Mouse (Mus musculus) midbrain, embryonic 11.5 days (tissue): ENCODE measurements at regions not wholly inside any gene's neighbourhood (a gene's known extent, or its start where the extent isn't known, plus 50 kb on each side); places are given as distances from the start of the nearest gene placed in this dataset.
A peak's percentile ranks its signal among the peaks of the same experiment; 100 is the strongest.

Experiments
- ATAC-seq: fragments of 200-750 bp; cut with Nextera tagmentation; 2 replicates; pipeline ENCODE4 v1.8.0; 2017; ENCODE audit warnings: moderate TSS enrichment, moderate library complexity; ENCODE audit not compliant: low FRiP score
- DNase-seq: peaks from one replicate; pipeline ENCODE4 v3.0.0; 2015; ENCODE audit warnings: low spot score; ENCODE audit errors: missing footprints
- H3K27ac ChIP-seq: fragments of 300-500 bp; sonication (generic); 2 replicates; pipeline ENCODE4 v1.5.1; 2014; ENCODE audit warnings: low read depth, low read length
- H3K27me3 ChIP-seq: fragments of 300-500 bp; sonication (generic); 2 replicates; pipeline ENCODE4 v1.6.1; 2014; ENCODE audit warnings: mild to moderate bottlenecking, low read length, moderate library complexity, mixed read lengths; ENCODE audit not compliant: control insufficient read depth, insufficient read depth
- H3K36me3 ChIP-seq: fragments of 300-500 bp; sonication (generic); 2 replicates; pipeline ENCODE4 v1.6.1; 2014; ENCODE audit warnings: mild to moderate bottlenecking, low read length, moderate library complexity, mixed read lengths; ENCODE audit not compliant: control insufficient read depth, insufficient read depth
- H3K4me1 ChIP-seq: fragments of 300-500 bp; sonication (generic); 2 replicates; pipeline ENCODE4 v1.6.1; 2014; ENCODE audit warnings: low read length; ENCODE audit not compliant: control insufficient read depth, insufficient read depth
- H3K4me2 ChIP-seq: fragments of 300-500 bp; sonication (generic); 2 replicates; pipeline ENCODE4 v1.6.1; 2014; ENCODE audit warnings: mild to moderate bottlenecking, moderate library complexity
- H3K4me3 ChIP-seq: fragments of 300-500 bp; sonication (generic); 2 replicates; pipeline ENCODE4 v1.5.1; 2014; ENCODE audit warnings: low read depth, low read length
- H3K9ac ChIP-seq: fragments of 300-500 bp; sonication (generic); 2 replicates; pipeline ENCODE4 v1.6.1; 2014; ENCODE audit warnings: low read length
- H3K9me3 ChIP-seq: fragments of 300-500 bp; sonication (generic); 2 replicates; pipeline ENCODE4 v1.6.1; 2016; ENCODE audit warnings: low read length; ENCODE audit not compliant: control insufficient read depth
- WGBS: fragments of 180-500 bp; shearing (Covaris S2); extraction: QIAGEN DNeasy Blood & Tissue Kit; methylation state at CpG from one replicate; pipeline ENCODE4 v1.1.7; 2014; 5-methylcytosine and 5-hydroxymethylcytosine counted together

- Histone ChIP-seq H3K36me3 (no peaks in the 10 kb centered on the region), H3K9me3 (no peaks in the 10 kb centered on the region; the same call in 1 of the 2 replicates), H3K4me1 (no peaks in the 10 kb centered on the region), H3K4me2 (no peak overlapping the region), H3K27ac (no peak overlapping the region), H3K9ac (no peak overlapping the region), H3K4me3 (no peak overlapping the region), H3K27me3 (no peaks in the 10 kb centered on the region)
- ATAC-seq: no peak
- WGBS: 77% methylated on average over 3 of the region's 3 CpGs
- no peak for DNase-seq
These were observed 131.5 kb upstream of the 9630041A04Rik start for GRCm38 (mm10) chr9:101730136-101730535.

GRCm38 (mm10) chr9:101717911-101718310 lies 143.7 kb upstream of the 9630041A04Rik start:
- H3K36me3 ChIP-seq: no peaks in the 10 kb centered on the region
- H3K27ac ChIP-seq: no peak overlapping the region
- DNase-seq: no peak
- H3K4me3 ChIP-seq: no peak overlapping the region
- H3K4me2 ChIP-seq: no peak overlapping the region
- 36% methylated on average over 2 of the region's 2 CpGs for WGBS
- H3K4me1 ChIP-seq: no peaks in the 10 kb centered on the region; the same call in 1 of the 2 replicates
- no peak for ATAC-seq
- H3K9ac ChIP-seq: no peak overlapping the region
- H3K9me3 ChIP-seq: no peaks in the 10 kb centered on the region
- H3K27me3 ChIP-seq: no peaks in the 10 kb centered on the region

- H3K27me3 ChIP-seq: no peaks in the 10 kb centered on the region
- 76% methylated on average over 5 of the region's 5 CpGs for WGBS
- DNase-seq (no peak), ATAC-seq (no peak)
- H3K4me1 ChIP-seq: no peaks in the 10 kb centered on the region; the same call in 1 of the 2 replicates
- no peak overlapping the region for H3K9ac ChIP-seq
- no peak overlapping the region for H3K4me2 ChIP-seq
- no peak overlapping the region for H3K4me3 ChIP-seq
- no peaks in the 10 kb centered on the region for H3K36me3 ChIP-seq
- no peaks in the 10 kb centered on the region for H3K9me3 ChIP-seq
- H3K27ac ChIP-seq: no peak overlapping the region
These were observed 145.3 kb upstream of the 9630041A04Rik start for GRCm38 (mm10) chr9:101716326-101716725.

GRCm38 (mm10) chr9:101714805-101715204 lies 146.8 kb upstream of the 9630041A04Rik start:
- no peak for ATAC-seq

GRCm38 (mm10) chr9:101710611-101711071 lies 151.0 kb upstream of the 9630041A04Rik start:
- 94% methylated on average over 8 of the region's 8 CpGs for WGBS
- ATAC-seq (no peak), DNase-seq (no peak)
- Histone ChIP-seq H3K9me3 (no peaks in the 10 kb centered on the region), H3K4me3 (no peak overlapping the region), H3K4me2 (no peak overlapping the region), H3K4me1 (no peaks in the 10 kb centered on the region), H3K27me3 (no peaks in the 10 kb centered on the region), H3K27ac (no peak overlapping the region), H3K36me3 (no peaks in the 10 kb centered on the region), H3K9ac (no peak overlapping the region)

More at GRCm38 (mm10) chr9:101714805-101715204, 146.8 kb upstream of the 9630041A04Rik start:
- H3K4me3 ChIP-seq: no peak overlapping the region
- 69% methylated on average over 5 of the region's 5 CpGs for WGBS
- no peaks in the 10 kb centered on the region for H3K9me3 ChIP-seq
- no peaks in the 10 kb centered on the region for H3K27me3 ChIP-seq
- no peaks in the 10 kb centered on the region for H3K36me3 ChIP-seq
- no peak for DNase-seq
- no peak overlapping the region for H3K4me2 ChIP-seq
- no peak overlapping the region for H3K9ac ChIP-seq
- no peak overlapping the region for H3K27ac ChIP-seq
- no peaks in the 10 kb centered on the region; the same call in 1 of the 2 replicates for H3K4me1 ChIP-seq

- WGBS: 80% methylated on average over 7 of the region's 7 CpGs
- H3K9ac ChIP-seq: no peak overlapping the region
These were observed 161.3 kb upstream of the 9630041A04Rik start for GRCm38 (mm10) chr9:101700368-101700767.

GRCm38 (mm10) chr9:101694054-101694453 lies 167.6 kb upstream of the 9630041A04Rik start:
- DNase-seq (no peak), ATAC-seq (no peak)
- no peaks in the 10 kb centered on the region for H3K9me3 ChIP-seq
- H3K4me3 ChIP-seq: no peak overlapping the region
- no peaks in the 10 kb centered on the region for H3K27me3 ChIP-seq
- no peak overlapping the region for H3K4me2 ChIP-seq
- peaks cover 5% of the 10 kb centered on the region for H3K4me1 ChIP-seq
- no peak overlapping the region for H3K27ac ChIP-seq
- no peak overlapping the region for H3K9ac ChIP-seq
- no peaks in the 10 kb centered on the region for H3K36me3 ChIP-seq
- 86% methylated on average over 5 of the region's 5 CpGs for WGBS

More at GRCm38 (mm10) chr9:101700368-101700767, 161.3 kb upstream of the 9630041A04Rik start:
- H3K4me3 ChIP-seq: no peak overlapping the region
- H3K27me3 ChIP-seq: no peaks in the 10 kb centered on the region
- H3K27ac ChIP-seq: no peak overlapping the region
- H3K4me1 ChIP-seq: no peaks in the 10 kb centered on the region
- no peak overlapping the region for H3K4me2 ChIP-seq
- no peak for DNase-seq
- no peaks in the 10 kb centered on the region for H3K36me3 ChIP-seq
- no peaks in the 10 kb centered on the region for H3K9me3 ChIP-seq
- no peak for ATAC-seq

GRCm38 (mm10) chr9:101691336-101691735 lies 170.3 kb upstream of the 9630041A04Rik start:
- H3K36me3 ChIP-seq: no peaks in the 10 kb centered on the region
- H3K27me3 ChIP-seq: no peaks in the 10 kb centered on the region
- ATAC-seq (no peak), DNase-seq (no peak)
- H3K27ac ChIP-seq: no peak overlapping the region
- no peak overlapping the region for H3K4me3 ChIP-seq
- peaks cover 5% of the 10 kb centered on the region for H3K4me1 ChIP-seq
- WGBS: 87% methylated on average over 6 of the region's 6 CpGs
- no peaks in the 10 kb centered on the region; the same call in 1 of the 2 replicates for H3K9me3 ChIP-seq
- H3K4me2 ChIP-seq: no peak overlapping the region
- H3K9ac ChIP-seq: no peak overlapping the region

GRCm38 (mm10) chr9:101690916-101691315 lies 170.7 kb upstream of the 9630041A04Rik start:
- H3K27ac ChIP-seq: no peak overlapping the region
- H3K9ac ChIP-seq: no peak overlapping the region
- DNase-seq (no peak), ATAC-seq (no peak)
- no peak overlapping the region for H3K4me3 ChIP-seq
- no peaks in the 10 kb centered on the region for H3K27me3 ChIP-seq
- H3K4me2 ChIP-seq: peak overlapping the region; percentile 39; the same call in 1 of the 2 replicates
- no peaks in the 10 kb centered on the region; the same call in 1 of the 2 replicates for H3K9me3 ChIP-seq
- H3K4me1 ChIP-seq: peaks cover 5% of the 10 kb centered on the region
- no peaks in the 10 kb centered on the region for H3K36me3 ChIP-seq
- 58% methylated on average over 7 of the region's 7 CpGs for WGBS
